Mouse (Mus musculus) Patski (cell line): ENCODE measurements at regions not wholly inside any gene's neighbourhood (a gene's known extent, or its start where the extent isn't known, plus 50 kb on each side); places are given as distances from the start of the nearest gene placed in this dataset.
A peak's percentile ranks its signal among the peaks of the same experiment; 100 is the strongest.

ENCODE experiments used
- ATAC-seq: fragments of 100-300 bp; one replicate; pipeline ENCODE4 v1.8.0; 2021
- CTCF ChIA-PET: fragments of 350-600 bp; sonication (Branson Sonifier 250); formaldehyde crosslinking; loops from one replicate; lab custom pipeline; 2022; ENCODE audit warnings: inconsistent platforms; lab: Charles Lee
- POLR2A ChIA-PET: fragments of 350-600 bp; sonication (Branson Sonifier 250); formaldehyde crosslinking; loops from one replicate; lab custom pipeline; 2022; ENCODE audit warnings: antibody characterized with exemption, inconsistent platforms; lab: Charles Lee
- DNase-seq: peaks from one replicate; pipeline ENCODE4 v3.0.0-alpha.2; 2011; ENCODE audit warnings: low read depth, low spot score
- H3K27me3 ChIP-seq: fragments of 371-371 bp; one replicate; pipeline ENCODE4 v1.5.1; 2021
- CTCF ChIP-seq: fragments of 100-300 bp; IDR thresholded peaks from one replicate; pipeline ENCODE4 v1.5.1; 2021
- in situ Hi-C: fragments of 300-500 bp; cut with MboI; formaldehyde crosslinking; loops from 3 replicates; pipeline ENCODE4 v1.11.1; 2018; ENCODE audit warnings: low pct_unique_long_range_greater_than_20kb, mixed read lengths

DNA sequence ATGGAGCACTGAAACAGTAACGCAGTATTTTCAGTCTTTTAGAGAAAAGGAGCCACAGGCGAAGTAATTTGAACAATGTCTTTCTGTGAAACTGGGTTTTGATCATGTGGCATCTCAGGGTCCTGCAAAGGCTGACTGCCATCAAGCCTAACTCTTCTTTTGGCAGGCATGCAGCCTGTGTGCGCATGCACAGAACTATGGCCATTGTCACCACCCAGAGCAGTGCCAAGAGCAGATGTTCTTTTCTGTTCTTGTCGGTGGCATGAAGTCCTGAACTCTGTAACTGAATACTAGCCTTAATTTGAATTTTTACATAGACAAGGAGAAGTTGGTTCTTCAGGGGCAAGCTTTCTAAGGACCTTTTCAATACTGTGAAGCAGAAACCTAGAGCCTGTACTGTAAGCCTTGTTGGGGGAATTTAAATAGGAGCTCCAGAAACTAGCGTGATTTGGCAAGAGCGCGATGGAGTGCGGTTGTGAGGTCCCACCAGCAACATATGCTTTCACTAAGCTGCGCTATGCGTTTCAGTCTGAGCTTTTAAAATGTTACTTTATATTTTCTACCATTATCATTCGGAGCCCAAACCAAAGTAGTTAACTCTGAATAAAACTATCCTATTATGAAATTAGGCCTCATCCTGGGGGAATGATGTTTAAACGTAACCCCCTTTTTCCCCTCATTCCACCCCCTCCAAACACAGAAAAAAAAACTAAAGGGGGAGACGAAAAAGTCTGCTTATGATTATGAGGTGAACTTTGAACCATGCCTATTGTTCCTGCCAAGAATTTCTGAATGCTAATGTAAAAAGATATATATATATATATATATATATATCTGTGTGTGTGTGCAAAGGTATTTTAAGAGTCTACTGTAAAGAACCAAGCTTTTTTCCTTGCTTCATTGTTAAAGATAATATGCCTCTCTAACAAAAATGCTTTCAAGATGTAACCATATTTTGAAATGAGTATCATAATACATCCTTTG, 606.3 kb downstream of the Nfib start:
- DNase-seq: no peak

DNA sequence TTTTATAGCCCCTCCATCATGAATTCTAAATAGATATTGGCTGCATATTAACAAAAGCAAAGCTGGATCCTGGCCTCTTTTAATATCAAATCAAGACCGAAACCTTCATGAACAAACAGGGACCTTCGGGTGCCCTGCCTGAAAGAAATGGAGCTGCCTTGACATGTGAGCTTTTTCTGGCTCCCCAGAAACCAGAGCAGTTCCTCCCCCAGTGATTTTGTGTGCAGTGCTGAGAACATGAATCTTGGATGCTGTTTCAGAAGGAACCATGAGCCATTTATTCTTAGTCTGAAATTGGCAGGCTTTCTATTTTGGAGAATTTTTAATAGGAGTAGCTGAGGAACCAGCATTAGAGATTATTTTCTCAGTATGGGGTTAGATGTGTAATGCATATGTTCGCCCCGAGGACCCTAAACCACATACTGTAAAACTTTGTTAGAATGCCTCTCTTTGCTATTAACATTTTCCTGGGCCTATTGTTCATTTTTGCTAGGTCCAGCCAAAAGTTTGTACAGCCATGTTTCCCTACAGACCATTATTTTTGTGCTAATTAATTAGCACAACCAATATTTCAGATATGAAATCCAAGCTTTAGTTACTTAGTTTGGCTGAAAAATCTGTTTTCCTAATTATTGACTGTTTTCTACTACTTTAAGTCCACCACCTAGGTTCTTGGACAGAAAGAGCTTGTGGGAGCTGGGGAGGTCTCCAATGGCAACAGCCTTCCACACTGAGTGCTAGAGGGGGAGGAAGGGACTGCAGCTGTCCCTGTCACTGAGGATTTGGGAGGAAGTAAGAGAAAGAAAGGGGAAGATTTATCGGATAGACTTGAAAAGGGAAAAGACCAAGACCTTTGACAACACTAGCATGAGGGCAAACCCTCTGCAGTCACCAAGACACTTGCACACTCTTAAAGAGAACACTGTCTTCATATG, 613.0 kb downstream of the Nfib start:
- in situ Hi-C loops: no loop called here
- POLR2A ChIA-PET: no interaction called here
- H3K27me3 ChIP-seq: no peaks in the 10 kb centered on the region
- no peak for ATAC-seq
- DNase-seq: no peak
- CTCF ChIA-PET: interaction anchor here (1.1 kb wide), 1 partner anchor 12 kb away, joined by 3 read pairs; no protein-coding TSS in a partner anchor
- no peak for TF ChIP-seq CTCF

More for the DNA sequence above, 606.3 kb downstream of the Nfib start:
- ChIA-PET CTCF (no interaction called here), POLR2A (no interaction called here)
- no peak for TF ChIP-seq CTCF
- ATAC-seq: no peak
- H3K27me3 ChIP-seq: no peaks in the 10 kb centered on the region
- in situ Hi-C loops: no loop called here

DNA sequence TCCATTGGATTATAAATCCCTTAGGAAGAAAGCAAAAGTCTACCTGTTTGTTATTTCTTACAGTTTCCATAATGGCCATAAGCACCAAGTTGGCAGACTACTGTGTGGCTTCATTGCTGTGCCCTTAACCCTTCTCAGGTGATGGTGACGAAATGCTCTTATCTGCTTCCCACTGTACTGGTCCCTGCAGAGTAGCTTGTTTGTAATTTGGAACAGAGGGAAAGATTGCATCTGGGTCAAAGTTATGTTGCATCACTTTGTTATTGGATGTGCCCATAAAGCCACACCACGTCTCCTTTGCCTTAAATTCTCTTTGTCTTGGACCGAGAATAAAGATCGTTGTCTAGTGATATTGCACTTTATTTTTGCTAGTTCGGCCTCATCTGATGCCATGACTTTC, 615.9 kb downstream of the Nfib start:
- in situ Hi-C loops: no loop called here
- ATAC-seq (no peak), DNase-seq (no peak)
- ChIA-PET POLR2A (no interaction called here), CTCF (no interaction called here)
- H3K27me3 ChIP-seq: no peaks in the 10 kb centered on the region
- no peak for TF ChIP-seq CTCF

DNA sequence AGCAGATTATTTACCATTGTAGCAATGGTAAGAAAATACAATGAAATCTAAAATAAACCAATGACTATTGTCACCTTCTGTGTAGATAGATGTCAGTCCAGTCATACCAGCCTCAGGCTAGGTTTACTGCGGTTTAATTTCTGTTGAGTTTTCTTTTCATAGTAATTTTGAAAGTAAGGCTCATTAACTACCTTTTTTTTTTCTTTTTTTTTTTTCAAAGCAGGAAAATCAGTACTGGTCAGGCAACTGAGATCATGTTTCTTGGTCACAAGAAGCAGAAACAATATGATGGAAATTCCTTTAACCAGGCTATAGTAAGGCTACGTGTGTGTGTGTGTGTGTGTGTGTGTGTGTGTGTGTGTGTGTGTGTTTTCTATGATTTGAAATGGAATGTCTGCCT, 622.0 kb downstream of the Nfib start:
- ChIA-PET CTCF (no interaction called here), POLR2A (no interaction called here)
- H3K27me3 ChIP-seq: no peaks in the 10 kb centered on the region
- TF ChIP-seq CTCF: no peak
- ATAC-seq (no peak), DNase-seq (no peak)
- in situ Hi-C loops: no loop called here

DNA sequence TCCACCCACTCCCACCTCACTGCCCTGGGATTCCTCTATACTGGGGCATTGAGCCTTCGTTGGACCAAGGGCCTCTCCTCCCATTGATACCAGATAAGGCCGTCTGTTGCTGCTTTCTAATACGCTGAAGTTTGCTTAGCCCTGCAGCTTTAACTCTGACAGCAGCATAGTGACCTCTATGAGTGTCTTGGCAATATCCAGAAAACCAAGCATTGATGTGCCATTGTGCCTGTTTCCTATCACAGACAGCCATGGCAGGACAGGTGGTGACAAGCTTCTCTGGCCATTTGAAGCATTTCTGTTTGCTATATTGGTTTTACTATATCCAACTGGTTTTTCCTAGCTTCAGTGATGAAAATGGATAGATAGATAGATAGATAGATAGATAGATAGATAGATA, 625.4 kb upstream of the Mpdz start:
- ChIA-PET CTCF (interaction anchor here (1.6 kb wide), 1 partner anchor 11 kb away, joined by 6 read pairs; no protein-coding TSS in a partner anchor), POLR2A (no interaction called here)
- TF ChIP-seq CTCF: no peak
- DNase-seq (no peak), ATAC-seq (no peak)
- in situ Hi-C loops: no loop called here
- H3K27me3 ChIP-seq: no peaks in the 10 kb centered on the region

DNA sequence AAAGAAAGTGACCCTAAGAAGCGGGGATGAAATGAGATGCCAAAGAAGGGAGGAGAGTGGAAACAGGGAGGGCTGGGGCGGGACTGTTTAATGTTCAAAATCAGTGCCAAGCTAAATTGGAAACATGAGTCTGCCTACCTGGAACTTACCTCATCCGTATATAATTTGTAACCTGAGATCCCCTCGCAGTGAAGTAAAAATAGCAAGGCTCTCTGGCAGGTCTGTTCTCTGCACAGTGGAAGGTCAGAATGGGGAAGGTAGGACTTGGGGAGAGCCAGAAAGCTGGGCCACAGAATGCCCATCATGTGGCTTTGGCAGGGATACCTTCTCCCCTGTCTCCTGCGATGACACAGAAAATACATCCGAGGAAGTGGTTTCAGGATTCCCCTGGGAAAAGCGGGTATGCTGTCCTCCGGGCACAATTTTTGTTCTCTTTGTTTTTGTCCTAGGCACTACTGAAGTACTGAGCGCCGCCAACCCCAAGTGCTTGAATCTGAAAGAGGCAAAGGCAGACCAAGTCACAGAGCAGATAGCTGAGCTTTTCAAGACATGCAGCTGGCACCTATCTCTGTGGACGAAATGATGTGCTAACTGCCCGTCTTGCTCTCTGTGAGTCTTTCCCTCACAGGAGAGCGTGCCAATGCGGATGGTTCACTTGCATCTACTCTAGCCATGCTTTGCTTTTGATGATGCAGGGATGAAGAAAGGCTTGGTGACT, 623.2 kb upstream of the Mpdz start:
- DNase-seq: no peak
- ChIA-PET CTCF (no interaction called here), POLR2A (interaction anchor here (0.6 kb wide), 1 partner anchor 571 kb away, joined by 3 read pairs; no protein-coding TSS in a partner anchor)
- ATAC-seq: no peak
- in situ Hi-C loops: no loop called here
- H3K27me3 ChIP-seq: no peaks in the 10 kb centered on the region
- no peak for TF ChIP-seq CTCF

DNA sequence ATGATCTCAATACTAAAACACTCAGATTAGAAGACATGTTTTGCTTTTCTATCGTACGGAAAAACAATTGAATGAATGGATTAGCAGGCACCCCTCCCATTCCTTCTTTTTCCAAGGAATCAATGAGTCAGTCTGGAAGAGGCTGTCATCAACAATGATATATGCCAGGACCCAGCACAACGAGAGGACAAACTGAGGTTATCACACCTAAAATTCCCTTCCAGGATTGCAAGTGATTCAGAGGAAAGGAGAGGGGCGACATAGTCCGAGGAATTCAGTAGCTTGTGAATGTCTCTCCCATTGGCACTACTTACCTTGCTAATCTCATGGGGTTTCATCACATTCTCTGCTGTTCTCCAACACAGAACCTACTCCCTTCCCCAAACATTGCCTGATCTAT, 620.1 kb upstream of the Mpdz start:
- in situ Hi-C loops: no loop called here
- DNase-seq: no peak
- no peak for ATAC-seq
- no peaks in the 10 kb centered on the region for H3K27me3 ChIP-seq
- ChIA-PET CTCF (no interaction called here), POLR2A (no interaction called here)
- no peak for TF ChIP-seq CTCF

DNA sequence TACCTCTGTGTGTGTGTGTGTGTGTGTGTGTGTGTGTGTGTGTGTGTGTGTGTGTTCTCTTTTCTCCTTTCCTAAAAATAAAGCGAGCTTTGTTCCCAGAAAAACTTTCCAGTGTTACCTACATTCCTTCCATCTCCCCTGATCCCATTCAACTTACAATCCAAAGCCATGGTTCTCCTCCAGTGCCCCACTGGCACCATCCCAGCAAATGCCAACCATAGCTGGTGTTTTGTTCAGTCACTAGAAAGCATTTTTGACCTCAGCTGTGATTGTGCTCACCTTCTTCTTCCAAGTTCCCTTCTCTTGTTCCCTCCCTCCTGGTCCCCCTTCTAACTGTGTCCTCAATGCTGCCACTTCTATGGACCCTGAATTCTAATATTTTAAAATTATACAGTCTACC, 614.1 kb upstream of the Mpdz start:
- no peaks in the 10 kb centered on the region for H3K27me3 ChIP-seq
- in situ Hi-C loops: no loop called here
- no peak for ATAC-seq
- POLR2A ChIA-PET: interaction anchor here (0.6 kb wide), 2 partner anchors 249 to 553 kb away, joined by 3 read pairs; no protein-coding TSS in a partner anchor
- DNase-seq: peak; percentile 34
- CTCF ChIA-PET: interaction anchor here (1.7 kb wide), 1 partner anchor 12 kb away, joined by 6 read pairs; no protein-coding TSS in a partner anchor
- TF ChIP-seq CTCF: no peak

DNA sequence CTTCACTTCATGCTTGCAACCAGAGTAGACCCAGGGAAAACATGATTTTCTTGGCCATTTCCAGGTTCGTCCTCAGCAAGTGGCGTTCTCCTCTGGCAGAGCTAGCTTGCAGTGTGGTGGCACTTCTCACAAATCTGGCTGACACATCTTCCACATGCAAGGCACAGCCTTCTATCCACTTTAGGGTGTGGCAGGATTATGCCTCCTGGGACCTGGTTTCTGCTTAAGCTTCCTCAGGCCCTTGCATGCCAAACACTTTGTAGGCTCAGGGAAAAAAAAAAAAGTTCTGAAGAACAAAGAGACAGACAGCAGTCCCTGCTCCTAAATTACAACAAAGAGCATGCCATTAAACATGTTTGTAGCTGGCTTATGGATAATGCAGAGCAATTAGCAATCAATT, 605.6 kb upstream of the Mpdz start:
- ATAC-seq (no peak), DNase-seq (no peak)
- in situ Hi-C loops: no loop called here
- no peak for TF ChIP-seq CTCF
- POLR2A ChIA-PET: interaction anchor here (0.8 kb wide), 1 partner anchor 11 kb away, joined by 4 read pairs; no protein-coding TSS in a partner anchor
- CTCF ChIA-PET: interaction anchor here (1.1 kb wide), 1 partner anchor 26 kb away, joined by 3 read pairs; no protein-coding TSS in a partner anchor
- H3K27me3 ChIP-seq: no peaks in the 10 kb centered on the region

DNA sequence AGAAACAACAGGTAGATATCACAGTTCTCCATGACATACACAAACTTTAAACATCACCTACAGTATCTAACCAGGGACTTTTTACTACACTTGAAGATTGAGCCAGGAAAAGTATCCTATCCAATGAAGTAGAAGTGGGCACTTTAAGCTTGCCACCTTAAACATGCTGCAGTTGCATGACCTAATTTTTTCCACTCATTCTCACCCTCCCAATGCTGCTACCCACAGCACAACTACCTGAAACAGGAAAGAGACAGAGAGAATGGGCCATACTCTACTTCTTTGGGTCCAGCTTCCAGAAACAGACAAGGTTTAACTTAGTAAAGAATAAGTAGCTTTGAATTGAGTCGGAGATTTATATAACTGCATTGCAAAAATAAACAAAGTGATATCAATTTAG, 594.9 kb upstream of the Mpdz start:
- POLR2A ChIA-PET: interaction anchor here (0.8 kb wide), 1 partner anchor 11 kb away, joined by 4 read pairs; no protein-coding TSS in a partner anchor
- in situ Hi-C loops: no loop called here
- no peak for DNase-seq
- ATAC-seq: no peak
- TF ChIP-seq CTCF: no peak
- CTCF ChIA-PET: no interaction called here
- no peaks in the 10 kb centered on the region for H3K27me3 ChIP-seq
